Mouse (Mus musculus) adipose tissue, adult 10 weeks (tissue): ENCODE results near the gene Olfr1325. TPM values are rescaled to one million over a fixed set of nuclear protein-coding genes. Genes with fewer than 3 reads are reported as not detected.

Source experiments
- polyA plus RNA-seq: library from polyadenylated mRNA; stranded (reverse); fragments of 350-450 nt; fragmentation: Illumina TruSeq; extraction: RNeasy Lipid Tissue Mini Kit (QIAGEN cat#74804); gene quantifications from one replicate; pipeline ENCODE4 v1.2.3, GENCODE M21; 2014; ENCODE audit warnings: low read depth, low replicate concordance

The Olfr1325 gene
- not detected for polyA plus RNA-seq

GRCm38 (mm10) chrX:74592379-74592778, at the start of gene Olfr1325:
TSS of gene Olfr1325 (plus strand) at chrX:74592679.

GRCm38 (mm10) chrX:74574788-74575187, 17.7 kb upstream of the Olfr1325 start, which contains the start of gene Olfr1326-ps1:
TSS of gene Olfr1326-ps1 (minus strand) at chrX:74574888.

GRCm38 (mm10) chrX:74645466-74646323, 53.2 kb downstream of the Olfr1325 start, which contains the start of gene Gm5640:
TSS of gene Gm5640 (minus strand) at chrX:74645635.

Other genes starting within 250 kb of the Olfr1325 start
- gene Lage3, start 239.1 kb upstream of the Olfr1325 start, polyA plus RNA-seq, result 60.9 TPM
- 43.7 TPM for gene Ubl4a, start 219.5 kb upstream of the Olfr1325 start, polyA plus RNA-seq
- gene Slc10a3, start 219.3 kb upstream of the Olfr1325 start, polyA plus RNA-seq, result 17.9 TPM
- gene Fam3a, start 199.4 kb upstream of the Olfr1325 start, polyA plus RNA-seq, result 55.2 TPM
- gene Ikbkg, start 199.4 kb upstream of the Olfr1325 start, polyA plus RNA-seq, result 23.3 TPM
- gene G6pdx, start 163.5 kb upstream of the Olfr1325 start, polyA plus RNA-seq, result 165 TPM
- not detected for gene Gm6880, start 111.3 kb upstream of the Olfr1325 start, polyA plus RNA-seq
- not detected for gene Olfr1326-ps1, start 17.8 kb upstream of the Olfr1325 start, polyA plus RNA-seq
- 0.57 TPM for gene Gm5640, start 53.0 kb downstream of the Olfr1325 start, polyA plus RNA-seq
- gene Gm6890, start 148.2 kb downstream of the Olfr1325 start, polyA plus RNA-seq, result not detected
- gene Gm5936, start 244.5 kb downstream of the Olfr1325 start, polyA plus RNA-seq, result 0.46 TPM